Mouse (Mus musculus): ENCODE data around the gene Ccr6.

Ccr6 gene

GRCm38 (mm10) chr17:8206691-8207090, 29.2 kb upstream of the Ccr6 start:
- H3K36me3 ChIP-seq (ENCODE audit: insufficient read depth, low read length): 0 out of 2 replicates have a peak, but pooled peaks cover 5% of the 10 kb centered on the region
- 0 out of 2 replicates have a peak, but pooled peaks cover 5% of the 10 kb centered on the region for H3K27me3 ChIP-seq (ENCODE audit: insufficient read depth, low read length)
- H3K9me3 ChIP-seq (ENCODE audit: low read length): no peaks in the 10 kb centered on the region
- 0 out of 2 replicates have a peak, but pooled peaks cover 4% of the 10 kb centered on the region for H3K4me1 ChIP-seq (replicated peaks; ENCODE audit: low read depth, low read length)
- no peak for TF ChIP-seq CTCF (conservative IDR thresholded peaks at IDR 0.05; ENCODE audit: low read length)
- TF ChIP-seq NANOG (IDR thresholded peaks at IDR 0.05; ENCODE audit: borderline replicate concordance, low read length): no peak
- no peak for TF ChIP-seq POU5F1 (IDR thresholded peaks at IDR 0.05; ENCODE audit: borderline replicate concordance, low read length)
- H3K4me3 ChIP-seq (replicated peaks; ENCODE audit: low read length): no peak overlapping the region

- TF ChIP-seq CTCF (conservative IDR thresholded peaks at IDR 0.05; ENCODE audit: low read length) (no peak), NANOG (IDR thresholded peaks at IDR 0.05; ENCODE audit: borderline replicate concordance, low read length) (no peak), POU5F1 (IDR thresholded peaks at IDR 0.05; ENCODE audit: borderline replicate concordance, low read length) (no peak)
- Histone ChIP-seq H3K9me3 (ENCODE audit: low read length) (no peaks in the 10 kb centered on the region), H3K36me3 (ENCODE audit: insufficient read depth, low read length) (no peaks in the 10 kb centered on the region), H3K4me3 (replicated peaks; ENCODE audit: low read length) (no peak overlapping the region), H3K4me1 (replicated peaks; ENCODE audit: low read depth, low read length) (0 out of 2 replicates have a peak, but pooled peaks cover 4% of the 10 kb centered on the region), H3K27me3 (ENCODE audit: insufficient read depth, low read length) (peaks cover 13% of the 10 kb centered on the region; the same call in 1 of the 2 replicates)
These were observed 26.1 kb upstream of the Ccr6 start for GRCm38 (mm10) chr17:8209696-8210095.

DNA sequence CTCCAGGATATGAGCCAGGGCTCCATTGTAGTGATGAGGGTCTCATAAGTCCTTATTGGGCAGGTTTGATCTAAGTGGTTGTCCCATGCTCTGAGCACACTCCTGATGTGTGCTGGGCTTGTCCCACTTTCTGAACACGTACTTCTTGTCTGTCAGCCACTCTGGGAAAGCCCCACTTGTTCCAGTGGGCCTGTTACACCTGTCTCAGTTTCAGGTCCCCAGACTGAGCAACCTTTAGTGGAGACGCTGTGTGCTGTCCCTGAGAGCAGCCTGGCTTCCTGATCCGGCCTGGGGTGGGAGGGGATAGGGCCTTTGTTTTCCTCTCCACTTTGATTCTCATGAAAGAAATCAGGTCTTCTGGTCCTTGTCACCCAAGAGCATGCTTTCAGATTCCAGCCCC, 25.7 kb upstream of the Ccr6 start:
- TF ChIP-seq POU5F1 (IDR thresholded peaks at IDR 0.05; ENCODE audit: borderline replicate concordance, low read length) (no peak), CTCF (conservative IDR thresholded peaks at IDR 0.05; ENCODE audit: low read length) (no peak), NANOG (IDR thresholded peaks at IDR 0.05; ENCODE audit: borderline replicate concordance, low read length) (no peak)
- H3K4me3 ChIP-seq (replicated peaks; ENCODE audit: low read length): no peak overlapping the region
- H3K4me1 ChIP-seq (replicated peaks; ENCODE audit: low read depth, low read length): 0 out of 2 replicates have a peak, but pooled peaks cover 4% of the 10 kb centered on the region
- H3K9me3 ChIP-seq (ENCODE audit: low read length): no peaks in the 10 kb centered on the region
- no peaks in the 10 kb centered on the region for H3K36me3 ChIP-seq (ENCODE audit: insufficient read depth, low read length)
- H3K27me3 ChIP-seq (ENCODE audit: insufficient read depth, low read length): peaks cover 13% of the 10 kb centered on the region; the same call in 1 of the 2 replicates

DNA sequence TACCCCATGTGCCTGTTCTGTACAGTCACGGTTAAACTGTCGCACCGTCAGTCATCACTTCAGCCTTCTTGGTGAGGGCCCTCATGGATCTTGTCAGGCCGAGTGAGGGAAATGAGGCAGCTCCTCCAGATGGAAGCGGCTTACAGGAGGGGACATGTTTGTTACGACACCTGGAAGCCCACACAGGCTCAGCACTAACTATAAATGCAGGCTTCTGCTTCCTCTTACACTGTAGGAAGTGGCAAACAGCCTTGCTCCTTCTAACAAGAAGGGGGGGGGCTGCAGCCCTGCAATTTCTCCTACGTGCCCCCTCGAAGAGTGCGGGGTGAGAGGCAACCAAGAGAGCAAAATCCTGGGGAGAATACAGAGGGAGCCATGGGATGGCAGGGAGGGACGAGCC, 25.2 kb upstream of the Ccr6 start:
- peaks cover 13% of the 10 kb centered on the region; the same call in 1 of the 2 replicates for H3K27me3 ChIP-seq (ENCODE audit: insufficient read depth, low read length)
- H3K4me1 ChIP-seq (replicated peaks; ENCODE audit: low read depth, low read length): 0 out of 2 replicates have a peak, but pooled peaks cover 4% of the 10 kb centered on the region
- no peaks in the 10 kb centered on the region for H3K9me3 ChIP-seq (ENCODE audit: low read length)
- H3K4me3 ChIP-seq (replicated peaks; ENCODE audit: low read length): no peak overlapping the region
- TF ChIP-seq NANOG (IDR thresholded peaks at IDR 0.05; ENCODE audit: borderline replicate concordance, low read length): no peak
- H3K36me3 ChIP-seq (ENCODE audit: insufficient read depth, low read length): no peaks in the 10 kb centered on the region

DNA sequence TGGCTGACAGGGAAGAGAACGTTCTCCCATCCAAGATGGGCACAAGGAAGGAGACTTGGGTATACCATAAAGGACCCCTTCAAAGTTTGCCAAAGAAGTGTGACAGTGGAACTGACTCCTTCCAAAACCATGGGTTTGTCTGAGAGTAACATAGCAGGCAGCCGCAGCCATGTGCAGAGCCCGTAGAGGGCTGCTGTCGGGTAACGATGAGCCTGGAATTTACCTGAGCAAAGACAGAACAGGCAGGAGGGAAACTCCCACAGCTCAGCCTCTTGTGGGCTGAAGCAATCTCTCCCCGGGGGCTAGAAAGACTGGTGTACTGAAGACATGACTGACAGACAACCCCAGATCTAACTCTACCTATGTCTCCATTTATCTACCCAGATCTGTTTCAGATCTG, 24.4 kb upstream of the Ccr6 start:
- no peak for TF ChIP-seq NANOG (IDR thresholded peaks at IDR 0.05; ENCODE audit: borderline replicate concordance, low read length)
- no peak for TF ChIP-seq POU5F1 (IDR thresholded peaks at IDR 0.05; ENCODE audit: borderline replicate concordance, low read length)
- TF ChIP-seq CTCF (conservative IDR thresholded peaks at IDR 0.05; ENCODE audit: low read length): no peak
- Histone ChIP-seq H3K36me3 (ENCODE audit: insufficient read depth, low read length) (no peaks in the 10 kb centered on the region), H3K9me3 (ENCODE audit: low read length) (no peaks in the 10 kb centered on the region), H3K4me3 (replicated peaks; ENCODE audit: low read length) (no peak overlapping the region), H3K27me3 (ENCODE audit: insufficient read depth, low read length) (peaks cover 13% of the 10 kb centered on the region; the same call in 1 of the 2 replicates), H3K4me1 (replicated peaks; ENCODE audit: low read depth, low read length) (0 out of 2 replicates have a peak, but pooled peaks cover 4% of the 10 kb centered on the region)

GRCm38 (mm10) chr17:8214369-8214768, 21.5 kb upstream of the Ccr6 start:
- Histone ChIP-seq H3K4me1 (replicated peaks; ENCODE audit: low read depth, low read length) (0 out of 2 replicates have a peak, but pooled peaks cover 4% of the 10 kb centered on the region), H3K27me3 (ENCODE audit: insufficient read depth, low read length) (peaks cover 11% of the 10 kb centered on the region; the same call in 1 of the 2 replicates), H3K4me3 (replicated peaks; ENCODE audit: low read length) (no peak overlapping the region), H3K9me3 (ENCODE audit: low read length) (no peaks in the 10 kb centered on the region), H3K36me3 (ENCODE audit: insufficient read depth, low read length) (no peaks in the 10 kb centered on the region)
- TF ChIP-seq NANOG (IDR thresholded peaks at IDR 0.05; ENCODE audit: borderline replicate concordance, low read length) (no peak), CTCF (conservative IDR thresholded peaks at IDR 0.05; ENCODE audit: low read length) (no peak), POU5F1 (IDR thresholded peaks at IDR 0.05; ENCODE audit: borderline replicate concordance, low read length) (no peak)

DNA sequence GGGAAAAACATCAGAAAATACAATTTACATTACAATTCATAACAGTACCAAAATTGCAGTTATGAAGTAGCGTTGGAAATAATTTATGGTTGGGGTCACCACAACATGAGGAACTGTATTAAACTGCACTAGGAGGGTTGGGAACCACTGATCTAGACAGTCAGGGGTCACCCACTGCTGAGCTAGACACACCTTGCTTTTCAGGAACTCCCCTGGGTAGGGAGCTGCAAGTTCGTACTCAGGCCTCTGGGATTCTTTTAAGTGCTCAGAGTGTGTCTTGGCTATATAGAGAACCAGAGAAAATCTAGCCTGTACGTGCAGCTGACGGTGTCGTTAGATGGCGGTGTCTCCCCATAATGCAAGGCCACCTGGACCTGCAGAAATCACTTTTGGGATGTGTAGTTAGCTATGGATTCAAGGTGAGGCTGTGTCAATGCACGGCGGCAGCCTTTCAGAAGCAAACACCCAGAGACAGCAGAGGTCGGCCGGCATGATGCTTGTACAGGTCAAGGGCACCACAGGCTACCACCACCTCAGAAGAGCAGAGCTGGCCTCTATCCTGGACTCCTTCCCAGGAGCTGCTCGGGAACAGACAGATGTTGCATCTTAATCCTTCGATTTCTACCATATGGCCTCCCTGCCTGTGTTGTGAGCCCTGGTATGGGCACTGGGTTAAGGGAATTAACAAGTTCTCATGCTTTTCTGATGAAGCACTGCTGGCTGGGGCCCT, 20.7 kb upstream of the Ccr6 start:
- Histone ChIP-seq H3K4me1 (replicated peaks; ENCODE audit: low read depth, low read length) (0 out of 2 replicates have a peak, but pooled peaks cover 4% of the 10 kb centered on the region), H3K9me3 (ENCODE audit: low read length) (no peaks in the 10 kb centered on the region), H3K36me3 (ENCODE audit: insufficient read depth, low read length) (no peaks in the 10 kb centered on the region), H3K27me3 (ENCODE audit: insufficient read depth, low read length) (peaks cover 11% of the 10 kb centered on the region; the same call in 1 of the 2 replicates), H3K4me3 (replicated peaks; ENCODE audit: low read length) (no peak overlapping the region)
- no peak for TF ChIP-seq CTCF (conservative IDR thresholded peaks at IDR 0.05; ENCODE audit: low read length)
- TF ChIP-seq NANOG (IDR thresholded peaks at IDR 0.05; ENCODE audit: borderline replicate concordance, low read length): no peak
- TF ChIP-seq POU5F1 (IDR thresholded peaks at IDR 0.05; ENCODE audit: borderline replicate concordance, low read length): no peak

DNA sequence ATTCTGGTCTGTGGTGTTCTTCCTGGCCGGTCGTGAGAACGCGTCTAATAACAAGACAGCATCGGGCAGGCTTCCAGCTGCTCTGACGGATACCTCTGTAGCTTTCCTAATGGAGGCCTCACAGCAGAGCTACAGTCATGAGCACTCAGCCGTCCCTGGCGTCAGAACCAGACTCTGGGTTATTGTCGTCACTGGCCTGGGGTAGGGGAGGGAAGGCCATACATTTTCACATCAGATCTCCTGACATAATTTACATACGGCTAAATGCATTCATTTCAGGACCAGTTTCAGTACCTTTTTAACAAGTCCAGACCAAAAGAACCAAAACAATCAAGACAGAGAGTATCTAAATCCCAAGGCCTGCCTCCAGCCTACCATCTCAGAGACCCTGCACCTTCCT, 12.6 kb upstream of the Ccr6 start:
- no peaks in the 10 kb centered on the region for H3K36me3 ChIP-seq (ENCODE audit: insufficient read depth, low read length)
- TF ChIP-seq CTCF (conservative IDR thresholded peaks at IDR 0.05; ENCODE audit: low read length) (no peak), NANOG (IDR thresholded peaks at IDR 0.05; ENCODE audit: borderline replicate concordance, low read length) (no peak), POU5F1 (IDR thresholded peaks at IDR 0.05; ENCODE audit: borderline replicate concordance, low read length) (no peak)

More for the DNA sequence above, 12.6 kb upstream of the Ccr6 start:
- Histone ChIP-seq H3K4me3 (replicated peaks; ENCODE audit: low read length) (no peak overlapping the region), H3K27me3 (ENCODE audit: insufficient read depth, low read length) (peaks cover 16% of the 10 kb centered on the region), H3K9me3 (ENCODE audit: low read length) (no peaks in the 10 kb centered on the region), H3K4me1 (replicated peaks; ENCODE audit: low read depth, low read length) (no peaks in the 10 kb centered on the region)
